Mouse (Mus musculus): Measurements from ENCODE around the gene Tkfc.
"Not testable (repeated sequence)": the region's sequence is repeated elsewhere in the genome, so short reads cannot be mapped to it uniquely, and the experiment has no call there.

The Tkfc gene

GRCm38 (mm10) chr19:10587231-10587630 lies 18.2 kb downstream of the Tkfc start:
- no peak for DNase-seq (ENCODE audit: low spot score)

DNA sequence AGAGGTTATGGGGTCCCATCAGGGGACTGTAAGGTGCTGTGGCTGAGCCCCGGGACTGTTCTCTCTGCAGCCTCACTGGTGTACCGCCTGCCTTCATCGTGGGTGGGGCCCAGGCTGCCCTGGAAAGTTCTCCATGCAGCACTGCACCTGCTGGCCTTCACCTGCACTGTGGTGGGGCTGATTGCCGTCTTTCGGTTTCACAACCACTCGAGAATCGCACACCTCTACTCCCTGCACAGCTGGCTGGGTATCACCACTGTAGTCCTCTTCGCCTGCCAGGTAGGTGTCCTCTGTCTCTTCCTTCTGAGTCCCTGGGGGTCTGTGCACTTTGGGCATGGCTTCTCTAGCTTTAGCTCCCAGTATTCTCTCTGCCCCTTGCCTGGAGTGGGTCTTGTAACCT lies 20.3 kb downstream of the Tkfc start:
- DNase-seq (ENCODE audit: low spot score) = no peak

DNA sequence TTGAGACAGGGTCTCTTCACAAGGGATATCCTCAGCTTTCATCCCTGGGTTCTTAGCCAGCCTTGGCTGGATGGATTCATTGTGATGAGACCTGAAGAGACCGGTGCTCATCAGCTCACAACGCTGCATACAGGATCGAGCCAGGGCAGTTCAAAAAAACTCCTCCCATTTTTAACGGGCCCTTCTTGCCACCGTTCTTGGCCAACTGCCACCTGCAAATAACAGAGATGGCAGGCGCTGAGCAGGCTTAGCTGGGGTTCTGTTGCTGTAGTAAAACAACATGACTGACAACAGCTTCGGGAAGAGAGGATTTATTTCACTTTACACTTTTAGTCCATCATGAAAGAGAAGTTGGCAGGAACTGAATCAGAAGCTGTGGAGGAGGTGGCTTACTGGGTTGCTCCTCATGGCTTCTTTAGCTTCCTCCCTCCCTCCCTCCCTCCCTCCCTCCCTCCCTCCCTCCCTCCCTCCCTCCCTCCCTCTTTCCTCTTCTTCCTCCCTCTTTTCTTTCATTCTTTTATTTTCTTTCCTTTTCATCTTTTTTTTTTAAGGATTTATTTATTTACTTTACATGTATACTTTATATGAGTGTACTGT lies 21.8 kb downstream of the Tkfc start:
- DNase-seq (ENCODE audit: low spot score) = no peak

GRCm38 (mm10) chr19:10581984-10582383 lies 23.5 kb downstream of the Tkfc start:
- DNase-seq (ENCODE audit: low spot score) = no peak

- no peak for DNase-seq (ENCODE audit: low spot score)
Observed at GRCm38 (mm10) chr19:10580761-10581160, 24.7 kb downstream of the Tkfc start.

DNA sequence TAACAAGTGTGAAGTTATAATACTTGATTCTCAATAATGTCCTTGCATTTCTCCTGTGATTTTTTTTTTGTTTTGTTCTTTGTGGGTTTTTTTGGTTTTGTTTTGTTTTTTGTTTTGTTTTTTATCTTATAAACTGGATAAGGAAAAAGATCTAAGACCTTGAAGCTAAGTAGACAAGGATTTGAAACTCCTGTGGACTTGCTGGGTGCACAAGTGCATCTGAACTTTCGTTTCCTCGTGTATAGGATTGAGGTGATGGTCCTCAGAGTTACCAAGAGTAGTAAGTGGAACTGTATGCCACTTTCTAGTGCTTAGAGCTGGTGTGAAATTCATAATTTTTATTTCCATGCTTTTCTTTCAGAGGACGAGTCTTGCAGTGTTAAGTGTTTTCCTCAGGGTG lies 25.4 kb downstream of the Tkfc start:
- DNase-seq (ENCODE audit: low spot score) = no peak

DNA sequence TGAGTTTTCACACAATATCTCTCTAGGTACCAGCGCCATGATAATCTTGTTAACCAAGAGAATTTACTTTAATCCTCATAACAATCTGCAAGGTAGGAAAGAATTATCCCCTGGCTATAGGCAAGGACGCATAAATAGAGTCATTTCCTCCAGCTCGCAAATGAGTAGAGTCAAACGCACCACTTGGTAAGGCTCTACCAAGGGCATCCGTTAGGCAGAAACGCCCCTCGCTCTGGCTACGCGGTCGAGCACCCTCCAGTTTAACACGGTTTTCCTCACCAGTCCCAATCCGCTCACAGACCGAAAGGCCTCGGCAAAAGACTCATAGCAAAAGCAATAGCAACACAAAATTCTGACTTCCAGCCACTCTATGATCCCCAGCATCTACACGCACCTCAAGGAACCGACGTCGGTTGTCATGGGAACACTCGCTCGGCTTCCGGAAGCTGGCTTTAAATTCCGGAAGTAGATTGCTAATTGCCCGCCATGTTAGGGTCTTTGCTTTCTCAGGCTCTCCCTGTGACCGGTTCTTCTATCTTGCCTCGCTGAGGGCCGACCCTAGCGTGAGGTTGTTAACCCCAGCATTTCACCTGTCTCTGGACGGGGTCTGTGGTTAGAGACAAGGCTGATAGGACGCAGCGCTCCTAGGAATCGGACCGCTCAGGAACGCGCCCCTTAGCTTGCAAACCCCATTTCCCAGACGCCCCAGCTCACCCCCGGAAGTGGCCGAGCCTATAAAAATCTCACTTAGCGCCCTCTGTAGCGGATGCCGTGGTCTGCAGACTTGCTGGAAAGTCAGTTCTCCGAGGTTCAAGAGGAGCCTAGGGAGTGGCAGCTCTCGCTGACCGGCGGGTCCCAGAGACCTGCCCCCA lies 28.5 kb downstream of the Tkfc start, which contains the start of the genes Cyb561a3 and Tmem138:
TSS of gene Cyb561a3 (plus strand) at position 483 of the 872 bp plus-strand sequence.
TSS of gene Tmem138 (minus strand) at position 673 of the 872 bp plus-strand sequence.
- peak; percentile 95 for DNase-seq (ENCODE audit: low spot score)

DNA sequence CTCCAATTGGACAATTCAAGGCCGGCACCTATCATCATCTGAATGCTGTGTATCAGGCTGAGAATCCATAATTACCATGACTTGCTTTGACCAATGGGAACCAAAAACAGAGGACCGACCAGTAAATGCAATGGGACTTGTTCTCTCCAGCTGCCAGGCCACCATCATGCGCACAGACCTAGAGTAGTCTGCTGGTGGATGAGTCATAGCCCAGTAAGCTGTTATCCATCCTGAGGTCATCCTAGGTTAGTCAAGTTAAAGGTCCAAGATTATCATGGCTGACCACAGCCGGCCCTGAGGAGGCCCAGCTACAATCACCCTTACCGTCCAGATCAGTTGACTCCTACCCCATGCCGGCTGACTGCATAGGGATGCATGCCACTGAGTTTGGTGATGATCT lies 35.8 kb downstream of the Tkfc start:
- DNase-seq (ENCODE audit: low spot score) = no peak

DNA sequence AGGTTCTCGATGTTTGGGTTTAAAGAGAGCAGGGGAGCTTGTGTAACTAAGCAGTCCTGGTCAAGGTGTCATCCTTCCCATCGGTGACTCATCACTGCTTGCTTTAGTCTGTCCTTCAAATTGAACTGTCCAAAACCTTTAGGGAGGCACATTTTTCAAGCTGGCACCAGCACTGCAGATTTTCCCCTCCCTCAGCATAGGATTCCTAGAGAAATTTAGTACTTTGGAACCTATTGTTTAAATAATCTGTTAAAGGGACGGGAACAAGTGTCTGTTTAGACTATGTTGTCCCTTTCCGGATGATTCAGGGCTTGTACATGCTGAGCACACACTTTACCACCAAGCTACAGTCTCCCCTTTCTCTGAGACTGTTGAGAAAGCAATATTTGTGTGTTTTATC lies 40.2 kb downstream of the Tkfc start:
- no peak for DNase-seq (ENCODE audit: low spot score)

DNA sequence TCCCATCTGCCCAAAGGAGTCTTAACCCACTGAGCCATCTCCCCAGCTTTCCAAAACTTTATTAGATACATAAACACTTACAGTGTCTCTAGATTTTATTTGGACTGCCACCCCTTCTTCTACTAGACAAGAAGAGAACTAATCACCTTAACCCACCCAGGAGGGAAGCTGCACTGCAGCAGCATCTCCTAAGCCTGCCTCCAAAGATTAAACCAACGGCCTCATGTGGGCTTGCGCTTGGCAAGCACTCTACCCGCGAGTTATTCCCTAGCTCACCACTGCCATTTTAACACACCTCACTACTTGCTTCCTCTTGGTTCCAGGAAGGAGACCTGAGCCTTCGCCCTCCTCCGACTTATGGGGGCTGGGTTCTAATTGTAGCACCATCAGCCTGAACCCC lies 41.2 kb downstream of the Tkfc start:
- no peak for DNase-seq (ENCODE audit: low spot score)

GRCm38 (mm10) chr19:10562351-10562750 lies 43.1 kb downstream of the Tkfc start:
- no peak for DNase-seq (ENCODE audit: low spot score)

DNA sequence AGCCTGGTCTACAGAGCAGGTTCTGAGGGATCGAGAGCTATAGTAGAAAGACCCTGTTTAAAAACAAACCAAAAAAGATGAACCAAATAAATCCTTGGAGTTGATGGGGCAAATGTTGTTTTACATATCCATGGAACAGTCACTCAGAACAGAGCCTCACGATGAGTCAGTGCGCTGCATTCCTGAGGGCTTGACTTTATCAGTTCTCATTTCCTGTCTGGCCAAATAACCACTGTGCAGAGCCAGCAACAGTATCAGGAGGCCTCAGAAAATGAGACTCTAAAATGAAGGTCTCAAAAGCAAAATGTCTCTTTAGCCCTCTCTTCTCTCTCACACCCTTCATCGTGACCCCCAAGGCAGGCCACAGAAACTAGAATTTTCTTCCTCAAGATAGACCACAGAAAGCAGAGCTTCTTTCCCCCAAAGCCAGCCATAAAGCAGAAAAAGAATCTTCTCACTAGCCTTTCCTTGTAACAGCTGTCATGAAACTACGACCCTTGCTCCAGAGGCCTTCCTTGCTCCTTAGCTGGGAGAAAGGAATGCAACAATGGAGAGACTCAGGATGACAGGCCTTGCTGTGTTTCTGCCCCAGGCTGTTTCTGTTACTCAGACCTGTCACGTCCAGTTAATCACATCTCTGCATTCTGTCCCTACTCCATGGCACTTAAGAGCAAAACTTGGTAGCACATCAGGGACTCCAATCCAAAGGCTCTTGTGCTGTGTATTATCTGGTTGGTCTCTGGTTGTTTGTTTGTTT lies 43.7 kb downstream of the Tkfc start:
- DNase-seq (ENCODE audit: low spot score) = no peak

- DNase-seq (ENCODE audit: low spot score) = no peak
Observed at GRCm38 (mm10) chr19:10560108-10560507, 45.3 kb downstream of the Tkfc start.

- not testable (repeated sequence) for DNase-seq (ENCODE audit: low spot score)
Observed at GRCm38 (mm10) chr19:10557837-10558375, 47.5 kb downstream of the Tkfc start.

- DNase-seq (ENCODE audit: low spot score) = no peak
Observed at GRCm38 (mm10) chr19:10557430-10557829, 48.0 kb downstream of the Tkfc start.

DNA sequence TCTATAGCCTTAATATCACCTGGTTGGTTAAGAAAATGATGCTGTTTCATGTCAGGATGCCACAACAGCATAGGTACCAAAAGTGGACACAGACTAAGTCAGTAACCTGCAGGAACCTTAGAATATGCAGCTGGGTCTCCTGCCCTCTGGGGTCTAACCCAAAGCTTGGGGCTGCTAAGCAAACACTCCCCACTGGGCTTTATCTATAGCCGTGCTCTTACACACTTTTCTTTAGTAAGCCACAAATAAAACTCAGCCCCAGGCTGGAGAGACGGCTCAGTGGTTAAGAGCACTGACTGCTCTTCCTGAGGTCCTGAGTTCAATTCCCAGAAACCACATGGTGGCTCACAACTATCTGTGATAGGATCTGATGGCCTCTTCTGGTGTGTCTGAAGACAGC lies 48.5 kb downstream of the Tkfc start:
- DNase-seq (ENCODE audit: low spot score) = no peak

DNA sequence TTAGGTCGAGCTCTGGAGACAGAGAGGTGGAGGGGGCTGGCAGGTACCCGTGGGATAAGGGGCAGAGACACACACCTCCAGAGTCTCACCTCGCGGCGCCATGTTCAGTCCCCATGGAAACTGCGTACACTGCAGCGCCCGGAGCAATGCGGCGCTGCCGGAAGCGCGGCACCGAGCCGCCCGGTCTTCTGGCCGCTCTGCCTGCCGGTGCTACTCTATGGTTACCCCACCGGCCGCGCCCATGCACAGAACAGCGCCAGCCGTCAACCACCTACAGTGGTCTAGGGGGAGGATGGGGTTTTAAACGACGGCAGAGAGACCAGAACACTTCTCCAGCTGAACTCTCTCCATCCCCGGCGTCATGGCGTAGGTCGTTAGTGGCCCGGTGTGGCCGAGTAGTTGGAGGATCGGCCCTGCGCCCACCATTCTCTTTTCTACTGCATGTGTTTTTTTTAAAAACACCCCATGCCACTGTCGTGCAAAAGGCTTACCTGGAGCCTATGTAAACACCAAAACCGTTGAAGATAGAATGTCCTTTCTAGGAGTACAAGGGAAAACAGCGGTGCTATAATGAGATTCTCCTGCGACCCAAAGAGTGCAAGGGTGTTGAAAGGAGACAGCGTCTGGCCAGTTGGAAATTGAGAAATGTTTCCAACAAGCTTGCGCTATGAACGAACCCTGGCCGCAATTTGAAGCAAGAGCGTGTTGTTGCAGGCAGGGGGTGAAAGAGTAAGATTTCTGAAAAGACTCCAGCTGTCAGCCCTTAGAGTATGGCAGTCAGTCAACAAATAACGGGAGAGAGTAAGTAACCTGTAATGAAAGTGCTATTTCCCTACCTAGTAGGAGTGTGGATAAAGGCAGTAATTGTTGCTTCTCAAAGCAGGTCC lies 49.6 kb downstream of the Tkfc start, which contains the start of gene Tmem216:
TSS of gene Tmem216 (minus strand) at position 615 of the 887 bp plus-strand sequence.
- peak; percentile 90 for DNase-seq (ENCODE audit: low spot score)

DNA sequence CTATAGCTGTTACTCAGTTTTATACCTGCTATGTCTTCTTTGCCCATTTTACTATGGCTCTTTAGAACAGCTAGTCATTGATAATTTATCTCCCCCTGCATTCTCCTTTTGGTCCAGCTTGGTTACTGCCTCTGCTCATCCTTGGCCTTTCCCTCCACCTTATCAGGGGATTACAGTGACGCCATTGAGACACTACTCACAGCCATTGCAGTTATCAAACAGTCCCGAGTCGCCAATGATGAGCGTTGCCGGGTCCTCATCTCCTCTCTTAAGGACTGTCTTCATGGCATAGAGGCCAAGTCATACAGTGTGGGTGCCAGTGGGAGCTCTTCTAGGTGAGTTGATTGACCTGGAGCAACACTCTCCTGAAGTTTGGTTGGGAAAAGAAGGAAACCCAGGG lies 66.0 kb downstream of the Tkfc start:
- DNase-seq (ENCODE audit: low spot score) = no peak

All from lung, postnatal 25 days (tissue).